Mouse (Mus musculus) thymus, adult 2 months (tissue): ENCODE results near the gene 6430550D23Rik.

ENCODE experiments used
- CTCF ChIP-seq: fragments of 200-500 bp; IDR thresholded peaks from 2 replicates; pipeline ENCODE4 v1.5.1; 2012; ENCODE audit warnings: mild to moderate bottlenecking, control low read depth, low read length, moderate library complexity, borderline replicate concordance; ENCODE audit not compliant: control insufficient read depth, poor library complexity, insufficient read depth; ENCODE audit errors: extremely low read depth
- POLR2A ChIP-seq: fragments of 200-500 bp; IDR thresholded peaks from 2 replicates; pipeline ENCODE4 v1.6.1; 2012; ENCODE audit warnings: mild to moderate bottlenecking, low read length, control low read depth, moderate library complexity; ENCODE audit not compliant: control insufficient read depth, poor library complexity, insufficient read depth; ENCODE audit errors: extremely low read depth

- TF ChIP-seq POLR2A (no peak), CTCF (no peak)
Measured at GRCm38 (mm10) chr2:155961862-155962261, 45.9 kb downstream of the 6430550D23Rik start.
